20 mouse cellular contexts compared by ENCODE assay signal in the genomic region with DNA sequence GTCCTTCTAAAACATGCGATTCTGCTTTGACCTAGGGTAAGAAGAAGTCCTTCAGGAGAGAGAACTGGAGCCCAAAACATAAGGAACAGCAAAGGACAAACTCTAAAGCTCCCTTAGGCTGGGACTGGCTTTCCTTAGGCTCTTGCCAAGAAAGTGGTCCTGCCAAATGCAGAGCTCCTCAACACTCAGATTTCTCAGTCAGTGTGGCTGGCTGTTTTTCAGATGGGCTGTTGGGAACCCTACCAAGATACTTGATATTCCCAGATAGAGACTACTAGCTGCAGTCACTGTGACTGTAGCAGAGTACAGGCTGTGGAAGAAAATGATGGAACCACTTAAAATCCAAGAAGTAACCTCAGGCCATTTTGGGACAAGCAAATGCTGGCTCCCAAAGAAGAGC. TPM values are rescaled to one million over a fixed set of nuclear protein-coding genes. Genes with fewer than 3 reads are reported as not detected.
DNase-seq lines count a peak whose midpoint lies in the region; ATAC-seq and TF ChIP-seq lines count a peak whose summit lies in the region.
"Had no signal": no experiment of that assay in that cellular context is flagged by ENCODE, and none has a peak within 500 bp of the region (broad histone marks: within the 10 kb centered on the region; RNA-seq: fewer than 3 reads in every experiment).

No protein-coding gene starts in this region.

- H3K27ac ChIP-seq in gastrocnemius, adult 2 months: peak overlapping the region; percentile 41
- no peak overlapping the region for H3K27ac ChIP-seq in intestine, embryonic 16.5 days (ENCODE audit: low read length)
- H3K27ac ChIP-seq: embryonic facial prominence, embryonic 15.5 days; hindbrain, embryonic 15.5 days; intestine, embryonic 15.5 days; kidney, embryonic 15.5 days; limb, embryonic 13.5 days; liver, embryonic 14.5 days; midbrain, embryonic 15.5 days; stomach, postnatal 0 days had no signal

- 85% methylated on average over 1 of the region's 1 CpGs for WGBS in intestine, embryonic 16.5 days

- H3K4me2 ChIP-seq in intestine, embryonic 16.5 days (ENCODE audit: low read depth, low read length): no peak overlapping the region
- H3K4me2 ChIP-seq: embryonic facial prominence, embryonic 15.5 days; hindbrain, embryonic 15.5 days; intestine, embryonic 15.5 days; kidney, embryonic 15.5 days; limb, embryonic 13.5 days; midbrain, embryonic 15.5 days had no signal

- H3K36me3 ChIP-seq in intestine, embryonic 16.5 days (ENCODE audit: control insufficient read depth, insufficient read depth, low read length): no peaks in the 10 kb centered on the region
- H3K36me3 ChIP-seq: embryonic facial prominence, embryonic 15.5 days; hindbrain, embryonic 15.5 days; intestine, embryonic 15.5 days; kidney, embryonic 15.5 days; limb, embryonic 13.5 days; midbrain, embryonic 15.5 days had no signal

- no peaks in the 10 kb centered on the region for H3K9me3 ChIP-seq in intestine, embryonic 16.5 days (ENCODE audit: control insufficient read depth, low read length)
- H3K9me3 ChIP-seq: embryonic facial prominence, embryonic 15.5 days; hindbrain, embryonic 15.5 days; intestine, embryonic 15.5 days; kidney, embryonic 15.5 days; limb, embryonic 13.5 days; midbrain, embryonic 15.5 days had no signal

- no peak overlapping the region for H3K4me3 ChIP-seq in gastrocnemius, adult 2 months
- H3K4me3 ChIP-seq in intestine, embryonic 16.5 days (ENCODE audit: low read length): no peak overlapping the region
- H3K4me3 ChIP-seq: embryonic facial prominence, embryonic 15.5 days; hindbrain, embryonic 15.5 days; intestine, embryonic 15.5 days; kidney, embryonic 15.5 days; limb, embryonic 13.5 days; midbrain, embryonic 15.5 days; myocyte had no signal

- intact Hi-C loops in heart, postnatal 25 days (cut with DNase I): no loop called here
- intact Hi-C loops in gastrocnemius, adult 2 months (cut with DNase I): loop anchor here (5.0 kb wide), 1 partner anchor 220 kb away; a partner anchor contains a TSS

- no peak for TF ChIP-seq CTCF in gastrocnemius, adult 2 months (IDR thresholded peaks at IDR 0.05)

- no peak overlapping the region for H3K9ac ChIP-seq in intestine, embryonic 16.5 days (ENCODE audit: low read depth, low read length)
- H3K9ac ChIP-seq: embryonic facial prominence, embryonic 15.5 days; hindbrain, embryonic 15.5 days; intestine, embryonic 15.5 days; kidney, embryonic 15.5 days; limb, embryonic 13.5 days; liver, embryonic 14.5 days; midbrain, embryonic 15.5 days had no signal

- no peak for ATAC-seq in intestine, embryonic 16.5 days
- ATAC-seq: intestine, embryonic 15.5 days; midbrain, embryonic 15.5 days had no signal

- H3K4me1 ChIP-seq in intestine, embryonic 16.5 days (ENCODE audit: control insufficient read depth, insufficient read depth, low read length): no peaks in the 10 kb centered on the region; the same call in 1 of the 2 replicates
- H3K4me1 ChIP-seq: intestine, embryonic 15.5 days had no signal

- DNase-seq in heart, adult 9 months (ENCODE audit: low spot score in 2 of 2): peak; percentile 2 to 40
- no peak for DNase-seq in heart, postnatal 25 days (ENCODE audit: low spot score)
- peak; percentile 49 to 53 for DNase-seq in right cerebral cortex, postnatal 10 days (ENCODE audit: low spot score in 2 of 2)
- no peak for DNase-seq in right cerebral cortex, postnatal 36 days (ENCODE audit: low spot score in 2 of 2)
- DNase-seq in gastrocnemius, adult 2 months: peak; percentile 69
- DNase-seq in cerebellum, postnatal 4 days (ENCODE audit: low spot score in 2 of 2): no peak
- DNase-seq: cerebellum, adult 18-20 months; cerebellum, postnatal 25 days; kidney, postnatal 4 days; right cerebral cortex, postnatal 14 days had no signal

- no peaks in the 10 kb centered on the region for H3K27me3 ChIP-seq in intestine, embryonic 16.5 days (replicated peaks; ENCODE audit: control insufficient read depth, insufficient read depth, low read length)
- H3K27me3 ChIP-seq: embryonic facial prominence, embryonic 15.5 days; hindbrain, embryonic 15.5 days; intestine, embryonic 15.5 days; limb, embryonic 13.5 days; midbrain, embryonic 15.5 days had no signal

RNA-seq across cellular contexts. Expression of a gene that starts 7.4 kb away (rescaled TPM):
- 1 to 10 TPM; 5.3 to 5.9 TPM for total RNA-seq in heart, postnatal 25 days (2021)
- total RNA-seq in gastrocnemius, adult 2 months (2021): 1 to 10 TPM; 2.9 to 4.8 TPM
- polyA plus RNA-seq in intestine, embryonic 16.5 days (2015; fragmentation: Nextera tagmentation; extraction: Ambion mirVana): 7.4 and 8.5 TPM in 2 replicates

Comparison
In these comparisons a context has a peak if more than half of its experiments do, and no peak if none do; other contexts are left out.
1. DNase-seq: peak in heart, adult 9 months (2 of 2), right cerebral cortex, postnatal 10 days (2 of 2) and gastrocnemius, adult 2 months (single experiment); none in heart, postnatal 25 days (single experiment), right cerebral cortex, postnatal 36 days (0 of 2) and cerebellum, postnatal 4 days (0 of 2).